Mouse (Mus musculus) erythroblast, adult 5-6 weeks (primary cell): ENCODE results near the gene Tarsl2. TPM values are rescaled to one million over a fixed set of nuclear protein-coding genes. Genes with fewer than 3 reads are reported as not detected.

Experiments used
- ATAC-seq: replicated peaks from 2 replicates; pipeline ENCODE4 v1.8.0; 2016; ENCODE audit warnings: moderate number of reproducible peaks, mild to moderate bottlenecking, moderate TSS enrichment, inconsistent platforms; ENCODE audit not compliant: poor library complexity, low FRiP score, severe bottlenecking
- total RNA-seq, 2 experiments: library from RNA; stranded (forward) in 1 of 2; stranded (reverse) in 1 of 2; fragments of 150-400 nt in 1 of 2; fragments of 200-764, 138-1000 nt in 1 of 2; gene quantifications; 2 replicates each; pipeline versions ENCODE4 v1.2.3 to v1.2.4; 2015 to 2017; ENCODE audit warnings: low replicate concordance in 2 of 2

The Tarsl2 gene
- total RNA-seq, 2 experiments from 2014 or later, result 1.5 to 10.2 TPM

GRCm38 (mm10) chr7:65713782-65714181 is 69.1 kb downstream of the Tarsl2 start:
- no peak for ATAC-seq

- no peak for ATAC-seq
Observed at GRCm38 (mm10) chr7:65714304-65714703, 69.6 kb downstream of the Tarsl2 start.

- ATAC-seq, result no peak
Observed at GRCm38 (mm10) chr7:65734024-65734423, 89.3 kb downstream of the Tarsl2 start.

- ATAC-seq, result no peak
Observed at GRCm38 (mm10) chr7:65735261-65735660, 90.6 kb downstream of the Tarsl2 start.

- ATAC-seq, result no peak
Observed at GRCm38 (mm10) chr7:65737286-65738040, 92.8 kb downstream of the Tarsl2 start.

Other genes with a start within 250 kb of the Tarsl2 start
- gene Tjp1, start 117.1 kb upstream of the Tarsl2 start, total RNA-seq (2015; ENCODE audit: low replicate concordance), result 1.7 and 2.3 TPM in 2 replicates
- 3.6 and 26.8 TPM in 2 replicates for gene Tjp1, start 117.1 kb upstream of the Tarsl2 start, total RNA-seq (2017; ENCODE audit: low replicate concordance)
- gene Tm2d3, start 46.3 kb downstream of the Tarsl2 start, total RNA-seq (2015; ENCODE audit: low replicate concordance), result 8.8 and 28.8 TPM in 2 replicates
- gene Tm2d3, start 46.3 kb downstream of the Tarsl2 start, total RNA-seq (2017; ENCODE audit: low replicate concordance), result 7.6 and 13.5 TPM in 2 replicates
- gene Pcsk6, start 216.8 kb downstream of the Tarsl2 start, total RNA-seq (2015; ENCODE audit: low replicate concordance), result not detected in 2 replicates
- not detected in 2 replicates for gene Pcsk6, start 216.8 kb downstream of the Tarsl2 start, total RNA-seq (2017; ENCODE audit: low replicate concordance)